Mouse (Mus musculus) neural tube, embryonic 13.5 days (tissue): ENCODE measurements around the gene Olfr221. TPM values are rescaled to one million over a fixed set of nuclear protein-coding genes. Genes with fewer than 3 reads are reported as not detected.
"Not testable (repeated sequence)": the region's sequence is repeated elsewhere in the genome, so short reads cannot be mapped to it uniquely, and the experiment has no call there.

Source experiments
- ATAC-seq: fragments of 200-750 bp; cut with Nextera tagmentation; 2 replicates; pipeline ENCODE4 v1.8.0; 2017; ENCODE audit warnings: low read depth, mild to moderate bottlenecking, moderate TSS enrichment, moderate library complexity
- H3K27ac ChIP-seq: fragments of 300-500 bp; sonication (generic); replicated peaks from 2 replicates; pipeline ENCODE4 v1.5.1; 2015; ENCODE audit warnings: moderate library complexity, mild to moderate bottlenecking, inconsistent platforms
- H3K27me3 ChIP-seq: fragments of 300-500 bp; sonication (generic); 2 replicates; pipeline ENCODE4 v1.6.1; 2015; ENCODE audit warnings: mild to moderate bottlenecking, inconsistent platforms
- H3K36me3 ChIP-seq: fragments of 300-500 bp; sonication (generic); 2 replicates; pipeline ENCODE4 v1.6.1; 2015; ENCODE audit warnings: mild to moderate bottlenecking, inconsistent platforms
- H3K4me1 ChIP-seq: fragments of 300-500 bp; sonication (generic); replicated peaks from 2 replicates; pipeline ENCODE4 v1.6.1; 2015; ENCODE audit warnings: inconsistent platforms
- H3K4me2 ChIP-seq: fragments of 300-500 bp; sonication (generic); 2 replicates; pipeline ENCODE4 v1.6.1; 2015; ENCODE audit warnings: inconsistent platforms, mild to moderate bottlenecking, moderate library complexity
- H3K4me3 ChIP-seq: fragments of 300-500 bp; sonication (generic); 2 replicates; pipeline ENCODE4 v1.5.1; 2015; ENCODE audit warnings: mild to moderate bottlenecking, inconsistent platforms
- H3K9ac ChIP-seq: fragments of 300-500 bp; sonication (generic); 2 replicates; pipeline ENCODE4 v1.6.1; 2015; ENCODE audit warnings: moderate library complexity, mild to moderate bottlenecking, inconsistent platforms
- H3K9me3 ChIP-seq: fragments of 300-500 bp; sonication (generic); 2 replicates; pipeline ENCODE4 v1.6.1; 2016; ENCODE audit warnings: inconsistent platforms
- WGBS: fragments of 180-500 bp; shearing (Covaris S2); methylation state at CpG from one replicate; pipeline ENCODE4 v1.1.7; 2015; 5-methylcytosine and 5-hydroxymethylcytosine counted together
- polyA plus RNA-seq: library from polyadenylated mRNA; unstranded; fragments of >200 nt; fragmentation: Nextera tagmentation; extraction: Ambion mirVana; gene quantifications from 2 replicates; pipeline ENCODE4 v1.2.1, GENCODE M21; 2015

Olfr221 gene
- polyA plus RNA-seq = not detected in 2 replicates

DNA sequence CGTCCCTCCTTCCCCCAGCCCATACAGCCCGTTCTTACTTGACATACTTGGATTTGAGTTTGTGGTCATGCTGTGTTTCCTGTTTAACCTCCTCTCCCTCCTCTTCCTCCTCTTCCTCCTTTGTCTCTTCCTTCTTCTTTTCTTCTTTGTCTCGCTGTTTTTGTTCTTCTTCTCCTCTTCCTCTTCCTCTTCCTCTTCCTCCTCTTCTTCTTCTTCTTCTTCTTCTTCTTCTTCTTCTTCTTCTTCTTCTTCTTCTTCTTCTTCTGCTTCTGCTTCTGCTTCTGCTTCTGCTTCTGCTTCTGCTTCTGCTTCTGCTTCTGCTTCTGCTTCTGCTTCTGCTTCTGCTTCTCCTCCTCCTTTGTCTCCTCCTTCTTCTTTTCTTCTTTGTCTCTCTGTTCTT lies at the start of gene Olfr221:
Olfr221 (minus strand) TSS at position 101 of the 400 bp plus-strand sequence.
- H3K9me3 ChIP-seq, H3K27me3 ChIP-seq, H3K27ac ChIP-seq, H3K36me3 ChIP-seq, H3K9ac ChIP-seq, H3K4me2 ChIP-seq, H3K4me3 ChIP-seq, ATAC-seq: not testable (repeated sequence)
- WGBS = 60% methylated on average over 3 of the region's 3 CpGs
- H3K4me1 ChIP-seq = peaks cover 14% of the 10 kb centered on the region

DNA sequence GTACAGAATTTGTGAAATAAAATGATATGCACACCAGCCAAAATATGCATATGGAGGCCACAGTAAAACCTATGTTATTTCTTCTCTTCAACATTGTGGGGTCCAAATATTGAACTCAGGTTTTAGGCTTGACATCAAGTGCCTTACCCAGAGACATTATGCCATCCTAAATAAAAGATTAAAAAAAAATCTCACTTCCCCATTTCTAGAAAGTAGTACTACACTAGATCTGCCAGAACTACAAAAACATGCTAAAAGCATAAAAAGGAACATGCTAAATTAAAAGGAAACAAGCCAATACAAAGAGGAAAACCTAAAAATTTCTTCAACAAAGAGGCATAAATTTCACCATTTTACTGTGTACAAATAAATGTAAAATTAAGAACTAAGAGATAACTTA lies 40.8 kb upstream of the Olfr221 start:
- Histone ChIP-seq H3K9me3 (no peaks in the 10 kb centered on the region), H3K36me3 (peaks cover 66% of the 10 kb centered on the region), H3K9ac (no peak overlapping the region), H3K27me3 (no peaks in the 10 kb centered on the region), H3K4me1 (no peaks in the 10 kb centered on the region), H3K4me3 (no peak overlapping the region), H3K4me2 (no peak overlapping the region), H3K27ac (no peak overlapping the region)
- ATAC-seq = no peak

GRCm38 (mm10) chr14:52071599-52072137 lies 29.4 kb upstream of the Olfr221 start:
- Histone ChIP-seq H3K9me3 (no peaks in the 10 kb centered on the region), H3K27me3 (no peaks in the 10 kb centered on the region), H3K4me3 (no peak overlapping the region), H3K36me3 (peaks cover 58% of the 10 kb centered on the region), H3K4me2 (no peak overlapping the region), H3K27ac (no peak overlapping the region), H3K9ac (no peak overlapping the region), H3K4me1 (no peaks in the 10 kb centered on the region)
- 93% methylated on average over 15 of the region's 15 CpGs for WGBS
- ATAC-seq = 0 out of 2 replicates have a peak, but pooled peaks have one; percentile 30

DNA sequence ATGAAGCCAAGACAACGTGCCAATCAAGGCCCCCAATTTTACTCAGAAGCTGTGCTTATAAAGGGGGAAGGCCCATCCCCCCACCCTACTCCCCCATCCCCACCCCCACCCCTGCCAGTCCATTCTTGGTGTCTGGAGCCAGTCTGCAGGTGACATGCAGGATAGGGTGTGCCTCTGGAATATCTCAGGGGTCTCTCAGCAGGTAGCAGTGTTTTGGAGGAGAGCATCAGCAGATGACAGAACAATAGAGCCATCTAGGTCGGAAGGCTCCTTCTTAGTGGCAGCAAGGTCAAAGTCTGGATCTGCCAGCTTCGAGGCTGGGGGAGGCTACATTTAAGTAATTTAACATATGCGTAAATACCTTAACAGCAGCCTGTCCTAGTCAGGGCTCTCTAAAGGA lies 23.9 kb upstream of the Olfr221 start:
- WGBS = 64% methylated on average over 4 of the region's 4 CpGs
- no peak overlapping the region for H3K4me2 ChIP-seq
- no peak overlapping the region for H3K9ac ChIP-seq
- no peaks in the 10 kb centered on the region for H3K9me3 ChIP-seq
- no peaks in the 10 kb centered on the region for H3K27me3 ChIP-seq
- ATAC-seq = no peak
- no peak overlapping the region for H3K4me3 ChIP-seq
- no peak overlapping the region for H3K27ac ChIP-seq
- no peaks in the 10 kb centered on the region for H3K4me1 ChIP-seq
- peaks cover 8% of the 10 kb centered on the region for H3K36me3 ChIP-seq

GRCm38 (mm10) chr14:52061798-52062197 lies 19.5 kb upstream of the Olfr221 start:
- H3K9me3 ChIP-seq = no peaks in the 10 kb centered on the region
- no peaks in the 10 kb centered on the region for H3K27me3 ChIP-seq
- no peak overlapping the region for H3K4me3 ChIP-seq
- 86% methylated on average over 8 of the region's 8 CpGs for WGBS
- no peak overlapping the region for H3K27ac ChIP-seq
- no peaks in the 10 kb centered on the region for H3K36me3 ChIP-seq
- ATAC-seq = no peak
- H3K9ac ChIP-seq = no peak overlapping the region
- H3K4me2 ChIP-seq = no peak overlapping the region
- H3K4me1 ChIP-seq = no peaks in the 10 kb centered on the region

DNA sequence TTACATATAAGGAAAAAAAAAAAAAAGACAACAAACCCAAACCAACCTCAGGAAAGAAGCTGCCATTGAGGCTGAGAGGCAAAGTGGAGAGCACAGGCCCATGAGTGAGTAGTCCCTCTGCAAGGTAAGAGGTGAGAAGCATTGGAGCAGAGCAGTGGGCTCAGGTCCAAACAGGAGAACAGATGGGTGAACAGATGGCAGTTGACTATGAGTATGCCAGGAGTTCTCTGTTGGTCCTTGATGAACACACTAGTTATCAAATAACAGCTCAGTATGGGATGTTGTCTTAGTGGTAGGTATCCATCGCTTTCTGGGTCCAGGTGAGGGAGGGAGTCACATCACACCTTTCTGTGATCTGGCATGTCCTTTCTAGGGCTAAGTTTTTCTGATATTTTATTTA lies 18.5 kb upstream of the Olfr221 start:
- Histone ChIP-seq H3K9ac (no peak overlapping the region), H3K36me3 (no peaks in the 10 kb centered on the region), H3K4me2 (no peak overlapping the region), H3K4me1 (no peaks in the 10 kb centered on the region), H3K27ac (no peak overlapping the region), H3K27me3 (no peaks in the 10 kb centered on the region), H3K4me3 (no peak overlapping the region), H3K9me3 (no peaks in the 10 kb centered on the region)
- 90% methylated on average over 1 of the region's 1 CpGs for WGBS
- ATAC-seq = no peak

- no peak for ATAC-seq
- 78% methylated on average over 4 of the region's 4 CpGs for WGBS
- H3K36me3 ChIP-seq = no peaks in the 10 kb centered on the region
- no peak overlapping the region for H3K9ac ChIP-seq
- no peak overlapping the region for H3K27ac ChIP-seq
- H3K4me3 ChIP-seq = no peak overlapping the region
- H3K27me3 ChIP-seq = no peaks in the 10 kb centered on the region
- no peak overlapping the region for H3K4me2 ChIP-seq
- H3K4me1 ChIP-seq = no peaks in the 10 kb centered on the region
- no peaks in the 10 kb centered on the region for H3K9me3 ChIP-seq
These were observed 17.7 kb upstream of the Olfr221 start for GRCm38 (mm10) chr14:52059982-52060381.

DNA sequence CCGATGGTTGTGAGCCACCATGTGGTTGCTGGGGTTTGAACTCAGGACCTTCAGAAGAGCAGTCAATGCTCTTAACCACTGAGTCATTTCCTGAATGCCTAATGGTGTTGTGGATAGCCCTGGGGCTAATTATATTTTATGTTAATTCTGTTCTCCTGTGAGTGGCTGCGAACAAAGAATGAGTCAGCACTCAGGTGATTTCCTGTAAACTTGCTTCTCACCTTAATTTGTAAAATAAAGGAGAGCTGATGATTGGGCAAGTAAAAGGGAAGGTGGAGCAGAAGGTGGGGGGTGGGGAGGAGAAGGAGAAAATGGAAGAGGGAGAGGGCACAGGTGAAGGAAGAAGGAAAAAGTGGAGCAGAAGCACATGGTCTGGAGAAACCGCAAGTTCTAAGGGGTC lies 10.5 kb upstream of the Olfr221 start:
- whole genome bisulfite sequencing = 90% methylated on average over 3 of the region's 3 CpGs
- H3K27me3 ChIP-seq, H3K27ac ChIP-seq, ATAC-seq, H3K9ac ChIP-seq, H3K9me3 ChIP-seq, H3K4me3 ChIP-seq, H3K4me1 ChIP-seq, H3K4me2 ChIP-seq, H3K36me3 ChIP-seq: not testable (repeated sequence)

DNA sequence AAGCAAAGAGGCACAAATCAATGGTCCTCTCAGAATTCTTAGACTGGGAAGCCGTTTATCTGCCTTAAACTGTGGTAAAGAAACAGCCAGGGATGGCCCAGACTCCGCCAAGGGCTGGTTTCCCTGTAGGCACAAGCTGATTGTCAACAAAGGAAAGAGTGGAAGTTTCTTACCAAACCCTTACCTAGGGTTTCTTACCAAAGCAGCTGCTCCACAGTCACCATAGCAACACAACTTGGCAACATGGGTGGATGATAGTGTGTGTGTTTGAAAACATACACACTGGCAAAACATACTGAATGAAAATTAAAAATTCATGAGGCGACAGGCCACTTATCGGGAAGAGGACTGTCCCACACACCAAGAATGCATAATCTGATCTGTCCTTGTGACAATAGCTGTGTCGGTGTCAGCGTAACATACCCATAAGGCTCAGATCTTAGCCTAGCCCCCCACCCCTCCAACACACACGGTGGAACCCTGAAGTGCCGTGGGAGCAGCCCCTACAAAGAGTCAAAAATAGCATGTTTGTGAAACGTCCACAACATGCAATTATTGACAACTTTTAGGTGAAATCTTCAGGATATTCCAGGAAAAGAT lies 3.8 kb upstream of the Olfr221 start:
- Histone ChIP-seq H3K27me3 (no peaks in the 10 kb centered on the region), H3K9me3 (no peaks in the 10 kb centered on the region), H3K9ac (no peak overlapping the region), H3K27ac (no peak overlapping the region), H3K4me3 (no peak overlapping the region), H3K4me2 (no peak overlapping the region), H3K36me3 (no peaks in the 10 kb centered on the region), H3K4me1 (peaks cover 14% of the 10 kb centered on the region)
- WGBS = 61% methylated on average over 9 of the region's 9 CpGs
- no peak for ATAC-seq

DNA sequence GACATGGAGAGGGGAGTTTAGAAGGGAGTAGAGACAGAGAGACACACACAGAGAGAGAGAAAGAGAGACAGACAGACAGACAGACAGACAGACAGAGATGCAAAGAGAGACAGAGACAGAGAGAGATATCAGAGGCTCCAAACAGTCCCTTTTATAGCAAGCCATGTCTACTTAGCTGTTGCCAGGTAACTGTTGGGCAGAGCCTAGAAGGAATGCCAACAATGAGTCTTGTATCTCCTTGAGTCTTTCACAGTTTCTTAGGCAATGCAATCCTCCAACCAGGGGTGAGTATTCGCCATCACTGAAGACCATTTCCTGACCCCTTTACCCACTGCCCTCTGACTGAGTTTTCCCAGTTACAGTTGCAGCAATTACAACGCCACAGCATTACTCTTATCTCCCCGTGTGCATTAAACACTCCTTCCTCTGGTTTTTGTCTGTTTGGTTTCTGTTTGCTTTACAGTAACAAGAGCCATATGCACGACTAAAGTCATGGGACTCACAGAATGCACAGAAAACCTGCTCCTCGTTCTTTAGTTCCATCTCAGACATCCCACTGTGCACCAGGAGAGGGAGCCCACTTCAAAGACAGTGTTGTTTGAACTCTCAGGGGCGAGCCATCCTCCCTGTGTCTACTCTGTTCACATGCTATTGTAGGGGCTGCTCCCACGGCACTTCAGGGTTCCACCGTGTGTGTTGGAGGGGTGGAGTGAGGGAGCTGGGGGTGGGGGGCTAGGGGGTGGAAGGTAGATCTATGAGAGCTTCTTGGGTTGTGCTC lies 2.8 kb upstream of the Olfr221 start:
- ATAC-seq = peak; percentile 87
- Histone ChIP-seq H3K4me1 (peaks cover 14% of the 10 kb centered on the region), H3K4me2 (no peak overlapping the region), H3K36me3 (no peaks in the 10 kb centered on the region), H3K27me3 (no peaks in the 10 kb centered on the region), H3K27ac (no peak overlapping the region), H3K9me3 (no peaks in the 10 kb centered on the region), H3K9ac (no peak overlapping the region), H3K4me3 (no peak overlapping the region)
- WGBS = 10% methylated on average over 8 of the region's 8 CpGs

GRCm38 (mm10) chr14:52043446-52043845 lies 1.2 kb upstream of the Olfr221 start:
- WGBS = 69% methylated on average over 6 of the region's 6 CpGs
- Histone ChIP-seq H3K4me1 (peaks cover 14% of the 10 kb centered on the region), H3K36me3 (no peaks in the 10 kb centered on the region), H3K4me3 (no peak overlapping the region), H3K4me2 (no peak overlapping the region), H3K9ac (no peak overlapping the region), H3K27me3 (no peaks in the 10 kb centered on the region), H3K9me3 (no peaks in the 10 kb centered on the region), H3K27ac (no peak overlapping the region)
- ATAC-seq = no peak

DNA sequence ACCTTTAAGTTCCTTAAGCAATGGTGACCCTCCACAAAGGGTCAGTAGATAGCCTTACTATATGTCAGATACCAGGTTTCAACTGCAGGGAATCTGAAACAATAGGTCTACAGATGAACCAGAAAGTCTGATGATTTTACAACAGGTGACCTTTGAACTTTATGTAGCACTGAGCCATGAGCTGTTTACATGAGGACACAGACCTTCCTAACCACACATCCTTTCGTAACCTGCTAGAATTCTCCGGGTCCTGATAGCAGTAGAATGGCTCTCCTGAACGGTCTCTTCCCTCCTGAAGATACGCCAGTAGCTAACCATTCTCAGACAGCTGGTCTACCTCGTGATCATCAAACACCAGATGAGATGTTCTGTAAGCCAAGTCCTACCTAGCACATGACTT lies 2.9 kb downstream of the Olfr221 start:
- Histone ChIP-seq H3K4me2 (no peak overlapping the region), H3K27me3 (no peaks in the 10 kb centered on the region), H3K9ac (no peak overlapping the region), H3K9me3 (no peaks in the 10 kb centered on the region), H3K4me1 (no peaks in the 10 kb centered on the region), H3K4me3 (no peak overlapping the region), H3K36me3 (no peaks in the 10 kb centered on the region), H3K27ac (no peak overlapping the region)
- 89% methylated on average over 5 of the region's 5 CpGs for WGBS
- no peak for ATAC-seq
